Mouse (Mus musculus): ENCODE data around the gene Serf2. TPM values are rescaled to one million over a fixed set of nuclear protein-coding genes. Genes with fewer than 3 reads are reported as not detected.
"Not testable (repeated sequence)": the region's sequence is repeated elsewhere in the genome, so short reads cannot be mapped to it uniquely, and the experiment has no call there.

The Serf2 gene
- polyA plus RNA-seq, 1 experiment = 547 TPM

- peak within 1 kb of the TSS; percentile 40 for H3K27ac ChIP-seq (ENCODE audit: insufficient read depth, low read depth, low read length)
- H3K4me3 ChIP-seq (ENCODE audit: insufficient read depth, low read length) = peak within 1 kb of the TSS; percentile 74
- peaks cover 19% of the 10 kb centered on the region for H3K4me1 ChIP-seq (ENCODE audit: control insufficient read depth, insufficient read depth, low read length)
- TF ChIP-seq POLR2A (IDR thresholded peaks at IDR 0.05; ENCODE audit: borderline replicate concordance, low read depth, low read length) (no peak), CTCF (IDR thresholded peaks at IDR 0.05; ENCODE audit: low read depth, low read length) (no peak)
Observed at GRCm38 (mm10) chr2:121456692-121457642, 8.0 kb downstream of the Serf2 start, which contains the start of gene Serinc4. Serinc4 (minus strand) TSS chr2:121456781.

GRCm38 (mm10) chr2:121460071-121460470 lies 11.1 kb downstream of the Serf2 start:
- no peak overlapping the region for H3K4me3 ChIP-seq (ENCODE audit: insufficient read depth, low read length)
- no peak for TF ChIP-seq POLR2A (IDR thresholded peaks at IDR 0.05; ENCODE audit: borderline replicate concordance, low read depth, low read length)
- TF ChIP-seq CTCF (IDR thresholded peaks at IDR 0.05; ENCODE audit: low read depth, low read length) = no peak
- no peak overlapping the region for H3K27ac ChIP-seq (ENCODE audit: insufficient read depth, low read depth, low read length)
- H3K4me1 ChIP-seq (ENCODE audit: control insufficient read depth, insufficient read depth, low read length) = peaks cover 5% of the 10 kb centered on the region

- H3K4me3 ChIP-seq (ENCODE audit: insufficient read depth, low read length); H3K27ac ChIP-seq (ENCODE audit: insufficient read depth, low read depth, low read length); H3K4me1 ChIP-seq (ENCODE audit: control insufficient read depth, insufficient read depth, low read length): not testable (repeated sequence)
Observed at GRCm38 (mm10) chr2:121468982-121469381, 20.0 kb downstream of the Serf2 start.

DNA sequence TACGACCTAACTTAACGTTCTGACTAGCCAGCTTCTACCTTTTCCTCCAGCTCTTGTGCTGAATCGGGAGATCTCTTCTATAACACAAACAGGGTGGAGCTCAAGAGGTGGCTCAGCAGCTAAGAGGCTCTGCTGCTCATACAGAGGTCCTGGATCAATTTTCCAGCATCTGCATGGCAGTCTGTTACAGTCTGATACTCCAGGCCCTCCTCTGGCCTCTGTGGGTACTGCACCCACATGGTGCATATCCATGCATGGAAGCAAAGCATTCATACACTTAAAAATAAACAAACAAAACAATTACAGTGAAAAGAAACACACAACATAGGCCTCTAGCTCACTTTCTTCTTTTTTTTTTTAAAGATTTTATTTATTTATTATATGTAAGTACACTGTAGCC lies 23.8 kb downstream of the Serf2 start:
- H3K4me1 ChIP-seq (ENCODE audit: control insufficient read depth, insufficient read depth, low read length); H3K27ac ChIP-seq (ENCODE audit: insufficient read depth, low read depth, low read length); H3K4me3 ChIP-seq (ENCODE audit: insufficient read depth, low read length): not testable (repeated sequence)

- H3K27ac ChIP-seq (ENCODE audit: insufficient read depth, low read depth, low read length) = peak within 1 kb of the TSS; percentile 56
- H3K4me3 ChIP-seq (ENCODE audit: insufficient read depth, low read length) = peak within 1 kb of the TSS; percentile 80
- 0 out of 2 replicates have a peak, but pooled peaks have one; percentile 9 for TF ChIP-seq POLR2A (IDR thresholded peaks at IDR 0.05; ENCODE audit: borderline replicate concordance, low read depth, low read length)
- H3K4me1 ChIP-seq (ENCODE audit: control insufficient read depth, insufficient read depth, low read length) = not testable (repeated sequence)
Observed at GRCm38 (mm10) chr2:121473301-121474179, 24.5 kb downstream of the Serf2 start, which contains the start of gene Mfap1b. Mfap1b (minus strand) TSS chr2:121474067.

DNA sequence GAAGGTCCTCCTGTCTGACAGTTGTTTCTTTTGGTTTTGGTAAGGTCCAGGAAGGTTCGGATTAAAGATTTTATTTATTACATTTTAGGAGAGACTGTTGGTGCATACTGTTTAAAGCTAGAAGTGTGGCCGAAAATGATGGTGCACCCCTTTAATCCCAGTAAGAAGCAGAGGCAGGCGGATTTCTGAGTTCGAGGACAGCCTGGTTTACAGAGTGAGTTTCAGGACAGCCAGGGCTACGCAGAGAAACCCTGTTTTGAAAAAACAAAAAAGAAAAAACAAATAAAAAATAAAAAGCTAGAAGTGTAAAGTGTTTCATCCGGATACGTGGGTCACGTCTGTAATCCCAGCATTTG lies 25.2 kb downstream of the Serf2 start:
- no peak for TF ChIP-seq POLR2A (IDR thresholded peaks at IDR 0.05; ENCODE audit: borderline replicate concordance, low read depth, low read length)
- no peak for TF ChIP-seq CTCF (IDR thresholded peaks at IDR 0.05; ENCODE audit: low read depth, low read length)
- H3K4me1 ChIP-seq (ENCODE audit: control insufficient read depth, insufficient read depth, low read length) = no peaks in the 10 kb centered on the region
- H3K27ac ChIP-seq (ENCODE audit: insufficient read depth, low read depth, low read length) = peak overlapping the region; percentile 42
- H3K4me3 ChIP-seq (ENCODE audit: insufficient read depth, low read length) = peak overlapping the region; percentile 80

DNA sequence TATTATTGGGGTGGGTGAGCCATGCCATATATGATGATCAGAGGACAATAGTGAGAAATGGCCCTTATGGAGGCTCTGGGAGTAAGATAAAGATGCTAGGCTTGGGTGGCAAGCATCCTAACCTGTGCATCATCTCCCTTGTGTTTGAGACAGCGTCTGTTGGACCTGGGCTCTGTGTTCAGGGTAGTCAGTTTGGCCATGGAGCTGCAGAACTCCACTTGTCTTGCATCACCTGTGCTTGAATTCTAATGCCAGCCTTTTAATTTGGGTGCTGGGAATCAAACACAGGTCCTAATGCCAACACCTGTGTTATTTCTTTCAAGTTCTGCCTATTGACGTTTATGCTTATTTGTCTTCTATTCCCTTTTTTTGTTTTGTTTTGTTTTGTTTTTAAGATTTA lies 26.3 kb downstream of the Serf2 start:
- not testable (repeated sequence) for H3K4me1 ChIP-seq (ENCODE audit: control insufficient read depth, insufficient read depth, low read length); H3K4me3 ChIP-seq (ENCODE audit: insufficient read depth, low read length); H3K27ac ChIP-seq (ENCODE audit: insufficient read depth, low read depth, low read length)

DNA sequence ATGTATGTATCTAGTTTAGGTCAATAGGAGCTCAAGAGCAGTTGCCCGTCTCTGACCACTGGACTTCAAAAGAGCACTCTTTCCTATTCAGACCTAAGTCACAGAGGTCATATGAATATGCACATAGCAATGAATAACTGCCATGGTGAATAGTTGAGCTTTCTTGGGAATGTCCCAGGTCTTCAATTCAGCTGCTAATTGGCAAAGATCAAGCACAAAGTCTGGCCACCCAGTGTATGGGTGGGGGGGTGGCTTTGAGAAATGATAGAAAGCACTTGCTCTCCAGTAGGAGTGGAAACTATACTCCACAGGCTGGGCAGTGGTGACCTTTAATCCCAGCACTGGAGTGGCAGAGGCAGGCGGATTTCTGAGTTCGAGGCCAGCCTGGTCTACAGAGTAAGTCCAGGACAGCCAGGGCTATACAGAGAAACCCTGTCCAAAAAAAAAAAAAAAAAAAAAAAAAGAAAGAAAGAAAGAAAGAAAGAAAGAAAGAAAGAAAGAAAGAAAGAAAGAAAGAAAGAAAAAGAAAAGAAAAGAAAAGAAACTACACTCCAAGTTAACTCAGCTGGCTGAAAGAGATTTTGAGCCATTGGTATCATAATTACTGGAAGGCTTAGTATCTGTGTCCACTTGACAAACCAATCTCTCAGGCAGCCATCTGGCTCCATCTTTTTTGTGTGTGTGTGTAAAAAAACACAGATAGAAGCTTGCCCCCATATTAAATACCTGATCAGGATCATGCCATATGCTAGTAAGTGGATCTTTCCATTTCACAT lies 28.7 kb downstream of the Serf2 start:
- no peak overlapping the region for H3K27ac ChIP-seq (ENCODE audit: insufficient read depth, low read depth, low read length)
- no peak overlapping the region for H3K4me3 ChIP-seq (ENCODE audit: insufficient read depth, low read length)
- TF ChIP-seq POLR2A (IDR thresholded peaks at IDR 0.05; ENCODE audit: borderline replicate concordance, low read depth, low read length) = no peak
- TF ChIP-seq CTCF (IDR thresholded peaks at IDR 0.05; ENCODE audit: low read depth, low read length) = no peak
- H3K4me1 ChIP-seq (ENCODE audit: control insufficient read depth, insufficient read depth, low read length) = no peaks in the 10 kb centered on the region

GRCm38 (mm10) chr2:121480498-121480897 lies 31.5 kb downstream of the Serf2 start:
- Histone ChIP-seq H3K4me3 (ENCODE audit: insufficient read depth, low read length) (no peak overlapping the region), H3K27ac (ENCODE audit: insufficient read depth, low read depth, low read length) (no peak overlapping the region), H3K4me1 (ENCODE audit: control insufficient read depth, insufficient read depth, low read length) (peaks cover 4% of the 10 kb centered on the region)
- TF ChIP-seq POLR2A (IDR thresholded peaks at IDR 0.05; ENCODE audit: borderline replicate concordance, low read depth, low read length) (no peak), CTCF (IDR thresholded peaks at IDR 0.05; ENCODE audit: low read depth, low read length) (peak; percentile 48)

DNA sequence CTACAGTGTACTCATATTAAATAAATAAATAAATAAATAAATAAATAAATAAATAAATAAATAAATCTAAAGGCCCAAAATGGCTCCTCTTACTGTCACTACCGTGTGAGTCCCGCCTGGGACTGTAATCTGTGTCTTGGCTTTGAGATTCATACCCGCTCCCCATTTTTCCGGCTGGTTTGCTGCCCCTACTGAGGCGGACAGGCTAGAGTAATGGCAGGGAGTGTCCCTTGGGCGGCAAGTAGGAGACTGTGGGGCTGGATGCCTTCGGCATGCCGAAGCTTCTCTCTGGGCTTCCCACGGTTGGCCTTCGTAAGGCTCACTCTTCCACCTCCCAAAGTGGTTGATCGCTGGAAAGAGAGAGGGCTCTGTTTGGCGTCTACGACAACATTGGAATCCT lies 31.9 kb downstream of the Serf2 start:
- not testable (repeated sequence) for H3K4me1 ChIP-seq (ENCODE audit: control insufficient read depth, insufficient read depth, low read length); H3K27ac ChIP-seq (ENCODE audit: insufficient read depth, low read depth, low read length); H3K4me3 ChIP-seq (ENCODE audit: insufficient read depth, low read length)

Data from bone marrow macrophage, adult 2 months (primary cell).